Mouse (Mus musculus): ENCODE data around the gene Trp63.

Trp63 gene

DNA sequence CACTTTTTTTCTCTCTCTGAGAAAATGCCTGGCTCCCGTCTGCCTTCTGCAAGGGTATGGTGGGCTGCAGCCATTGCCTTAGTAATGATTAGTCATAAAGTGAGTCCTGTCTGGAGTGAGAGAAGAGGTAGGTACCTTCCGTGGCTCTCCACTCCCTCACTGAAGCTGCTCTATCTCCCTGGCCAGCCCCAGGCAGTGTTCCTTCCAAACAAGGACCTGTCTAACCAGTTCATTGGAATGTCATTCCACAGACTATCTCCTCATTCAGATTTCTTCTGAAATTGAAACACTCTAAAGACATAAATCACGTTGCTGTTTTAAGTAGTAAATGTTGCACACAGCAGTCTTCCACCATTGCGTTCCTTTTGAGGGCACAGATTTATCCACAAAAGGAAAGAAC is 96.4 kb downstream of the Trp63 start:
- no peak for DNase-seq (ENCODE audit: low spot score in 2 of 2)

DNA sequence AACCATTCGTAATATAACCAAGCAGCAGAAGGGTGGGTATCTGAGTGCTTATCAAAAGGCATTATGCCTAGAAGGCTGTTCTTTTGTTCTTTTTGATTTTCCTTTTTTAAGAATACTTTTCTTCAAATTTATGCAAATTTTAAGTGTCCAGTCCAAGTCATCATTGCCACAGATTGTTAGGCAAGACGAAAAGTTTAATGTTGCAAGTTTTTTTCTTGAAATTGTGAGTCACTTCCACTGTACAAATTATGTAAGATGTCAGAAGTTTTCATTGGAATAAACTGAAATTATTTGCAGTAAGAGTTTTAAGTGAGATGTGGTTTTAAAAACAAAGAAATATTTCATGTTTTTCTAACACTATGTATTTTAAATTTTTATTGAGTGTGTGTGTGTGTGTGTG is 100.7 kb downstream of the Trp63 start:
- DNase-seq (ENCODE audit: low spot score in 2 of 2), result no peak

DNA sequence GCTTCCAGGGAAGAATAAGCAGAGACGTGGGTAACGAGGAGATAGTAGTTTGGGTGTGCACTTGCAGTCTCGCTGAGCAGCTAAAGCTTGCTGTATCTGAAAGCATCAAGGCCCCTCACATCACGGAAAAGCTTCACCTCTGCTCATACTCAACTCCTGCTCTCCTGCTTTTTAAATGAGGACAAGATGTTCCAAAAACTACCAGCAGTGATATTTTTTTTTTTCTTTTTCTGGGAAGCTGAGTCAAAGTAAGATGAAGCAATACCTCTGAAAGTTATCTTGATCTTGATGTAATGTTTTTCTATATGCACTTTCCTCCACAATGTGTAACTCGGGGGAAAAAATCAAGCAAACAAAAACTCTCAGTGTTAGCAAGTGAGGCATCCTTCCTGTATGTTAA is 102.9 kb downstream of the Trp63 start:
- DNase-seq (ENCODE audit: low spot score in 2 of 2), result no peak

DNA sequence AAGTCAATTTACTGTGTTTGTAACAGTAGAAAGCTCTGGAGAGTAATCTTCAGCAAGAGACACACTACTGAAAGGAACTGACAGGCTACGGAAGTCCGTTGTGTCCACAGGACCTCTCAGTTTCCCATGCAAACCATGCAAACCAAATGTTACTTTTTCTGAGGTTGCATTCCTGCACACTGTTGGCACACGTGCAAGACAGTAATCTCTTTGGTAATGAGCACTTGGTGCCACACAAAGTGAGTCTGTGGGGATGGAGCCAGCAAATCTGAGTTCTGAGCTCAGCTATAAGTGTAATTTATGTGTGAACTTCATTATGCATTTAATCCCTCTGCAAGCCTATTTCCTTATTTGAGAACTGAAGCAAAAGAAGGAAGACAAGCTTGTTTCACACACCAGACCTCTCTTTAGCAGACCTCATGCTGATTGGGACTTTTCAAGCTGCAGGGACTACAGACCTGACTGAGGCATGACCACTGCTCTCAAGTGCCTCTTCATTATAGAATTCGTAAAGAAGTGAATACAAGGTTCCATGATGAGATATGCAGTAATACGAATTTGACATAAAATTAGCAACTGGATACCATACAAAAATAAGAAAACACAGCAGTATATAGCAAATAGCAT is 109.2 kb downstream of the Trp63 start:
- DNase-seq (ENCODE audit: low spot score in 2 of 2), result no peak

DNA sequence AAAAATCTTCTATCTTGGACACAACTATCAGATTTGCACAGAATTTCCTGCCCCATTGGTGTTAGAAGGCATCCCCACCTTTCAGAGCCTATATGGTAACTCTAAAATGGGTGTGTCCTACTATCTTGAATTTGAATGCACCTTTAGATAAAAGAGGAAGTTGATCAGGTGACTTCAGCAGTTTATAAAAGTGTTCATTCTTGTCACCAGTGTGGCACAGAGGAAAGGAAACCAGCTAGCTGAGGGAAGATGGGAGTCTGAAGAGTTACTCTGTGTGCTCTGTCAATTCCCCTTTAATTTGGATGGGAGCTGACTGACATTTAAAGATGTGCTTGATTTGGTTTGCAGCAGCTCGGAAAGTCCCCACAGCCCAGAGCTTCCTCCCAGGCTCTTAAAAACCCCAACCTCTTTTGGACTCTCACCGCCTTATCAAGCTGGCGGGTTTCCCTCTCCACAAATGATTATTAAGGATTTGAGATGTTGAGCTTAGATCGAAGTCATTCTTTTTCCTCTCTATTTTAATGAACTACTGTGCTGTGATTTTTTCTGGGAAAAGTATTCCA is 114.2 kb downstream of the Trp63 start:
- DNase-seq (ENCODE audit: low spot score in 2 of 2), result no peak

DNA sequence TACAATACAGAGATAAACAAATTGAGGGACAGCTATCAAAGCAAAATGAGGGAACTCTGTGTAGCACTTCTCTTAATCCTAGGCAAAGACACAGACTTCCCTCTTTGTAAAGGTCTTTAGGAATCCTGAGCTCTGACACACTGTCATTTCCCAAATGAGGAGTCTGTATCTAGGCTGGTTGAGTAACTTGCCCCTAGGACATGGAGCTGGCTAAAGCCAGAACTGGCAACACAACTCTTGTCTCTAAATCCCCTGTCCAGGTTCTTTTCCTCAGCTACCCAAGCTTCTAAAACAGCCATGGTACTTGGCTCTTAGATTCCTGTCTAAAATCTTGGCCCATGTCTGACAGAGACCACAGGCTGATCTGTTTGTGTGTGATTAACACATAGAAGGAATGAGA is 116.1 kb downstream of the Trp63 start:
- DNase-seq (ENCODE audit: low spot score in 2 of 2), result no peak

DNA sequence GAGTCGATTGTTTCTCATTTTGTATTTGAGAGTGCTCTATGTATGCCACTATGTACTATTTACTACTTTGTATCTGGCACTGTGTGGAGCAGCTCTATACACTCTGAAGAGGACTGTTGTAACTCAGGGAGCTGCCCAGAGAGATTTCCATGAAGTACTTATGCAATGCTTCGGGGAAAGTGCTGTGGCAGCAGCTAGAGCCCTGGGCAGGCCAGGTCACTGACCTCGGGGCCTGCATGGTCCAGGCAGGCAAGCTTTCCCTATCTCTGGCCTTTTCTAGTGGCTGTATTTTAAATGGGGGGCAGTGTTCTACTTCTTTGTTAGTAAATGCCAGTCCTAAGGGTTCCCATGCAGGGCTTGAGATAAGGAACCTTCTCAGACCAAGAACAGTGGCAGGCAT is 121.4 kb downstream of the Trp63 start:
- DNase-seq (ENCODE audit: low spot score in 2 of 2), result no peak

DNA sequence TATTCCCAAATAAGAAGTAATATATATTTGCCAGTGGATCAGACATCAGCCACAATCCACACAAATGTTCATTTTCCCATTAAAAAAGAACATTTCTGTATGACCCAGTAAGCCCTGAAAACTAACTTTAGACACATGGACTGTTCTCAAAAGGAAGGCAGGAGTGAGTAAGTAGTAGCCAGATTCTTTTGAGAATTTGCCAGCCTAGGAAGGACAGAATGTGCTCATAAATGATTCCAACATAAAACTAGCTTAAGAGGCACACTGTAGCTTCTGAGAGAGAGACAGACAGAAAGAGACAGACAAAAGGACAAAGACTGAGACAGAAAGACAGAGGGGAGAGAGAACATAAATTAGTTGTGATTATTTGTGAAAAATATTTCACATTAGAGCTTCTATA is 123.6 kb downstream of the Trp63 start:
- no peak for DNase-seq (ENCODE audit: low spot score in 2 of 2)

DNA sequence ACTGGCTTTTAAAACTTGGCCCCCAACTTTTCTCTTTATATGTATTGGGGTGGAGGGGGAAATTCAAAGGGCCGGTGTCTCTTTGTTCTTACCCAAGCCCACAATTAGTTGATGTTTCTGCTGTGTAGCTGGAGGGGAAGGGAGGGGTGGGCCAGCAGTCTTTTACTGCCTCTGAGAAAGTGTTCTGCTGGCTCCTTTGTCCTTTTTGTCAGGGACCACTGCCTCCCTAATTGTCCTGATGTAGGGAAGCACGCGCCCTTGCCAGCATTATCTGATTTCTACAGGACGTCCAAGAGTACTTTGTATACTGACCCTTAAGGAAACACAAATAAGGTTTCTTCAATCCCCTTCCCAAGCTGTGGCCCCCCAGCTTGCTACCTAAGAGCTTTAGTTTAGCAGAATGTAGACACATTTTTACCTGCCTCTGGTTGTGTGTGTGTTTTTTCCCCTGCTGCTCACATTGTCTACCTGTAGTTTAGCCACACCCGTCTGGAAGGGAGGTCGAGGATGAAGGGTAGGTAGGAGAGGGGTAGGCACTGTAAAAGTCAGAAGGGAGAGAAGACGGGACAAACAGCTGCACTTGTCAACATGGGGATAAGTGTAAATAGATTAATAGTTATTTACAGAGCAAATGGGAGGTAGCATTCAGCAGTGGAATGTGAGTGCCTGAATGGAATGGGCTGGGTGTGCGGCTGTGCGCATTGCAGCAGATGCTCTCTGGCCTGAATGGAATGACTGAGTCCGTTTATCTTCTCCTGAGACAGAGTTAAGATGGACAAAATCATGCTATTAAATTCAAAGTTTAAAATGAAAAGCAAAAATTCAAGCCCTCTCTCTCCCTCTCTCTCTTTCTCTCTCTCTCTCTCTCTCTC is 134.4 kb downstream of the Trp63 start:
- DNase-seq (ENCODE audit: low spot score in 2 of 2), result no peak

DNA sequence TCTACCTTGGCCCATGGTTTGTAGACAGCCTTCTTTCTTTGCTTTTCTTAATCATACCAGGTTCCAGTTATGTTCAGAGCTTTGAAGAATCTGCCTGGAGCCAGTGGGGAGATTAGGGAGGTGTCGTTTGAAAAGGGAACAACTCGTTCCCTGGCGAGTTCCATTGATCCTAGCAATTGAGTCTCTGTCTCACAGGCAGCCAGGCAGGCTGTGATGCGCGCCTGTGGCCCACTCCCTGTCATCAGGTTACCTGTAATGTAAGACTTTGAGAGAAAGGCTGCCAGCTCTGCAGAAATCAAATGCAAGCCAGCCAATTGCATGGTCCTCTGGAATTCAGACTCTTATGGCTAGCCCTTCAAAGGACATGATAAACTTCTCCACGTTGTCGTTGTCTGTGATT is 142.5 kb downstream of the Trp63 start:
- DNase-seq (ENCODE audit: low spot score in 2 of 2), result no peak

DNA sequence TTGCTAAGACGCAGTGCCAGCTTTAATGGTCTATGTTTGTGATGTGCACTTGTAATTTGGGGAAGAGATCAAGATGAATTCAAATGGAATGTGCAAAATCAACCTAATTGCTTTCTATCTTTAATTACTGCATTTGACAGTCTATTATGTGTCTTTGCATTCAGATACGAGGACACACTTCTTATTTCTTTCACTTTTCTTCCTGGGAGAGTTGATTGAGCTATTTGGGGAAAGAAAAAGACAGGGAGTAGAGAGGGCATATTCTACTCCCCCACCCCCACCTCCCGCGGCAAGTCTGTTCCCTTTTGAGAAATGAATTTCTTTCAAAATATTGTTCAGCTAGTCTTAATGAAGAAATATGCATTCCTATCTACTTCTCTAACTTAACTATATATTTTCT is 149.0 kb downstream of the Trp63 start:
- no peak for DNase-seq (ENCODE audit: low spot score in 2 of 2)

DNA sequence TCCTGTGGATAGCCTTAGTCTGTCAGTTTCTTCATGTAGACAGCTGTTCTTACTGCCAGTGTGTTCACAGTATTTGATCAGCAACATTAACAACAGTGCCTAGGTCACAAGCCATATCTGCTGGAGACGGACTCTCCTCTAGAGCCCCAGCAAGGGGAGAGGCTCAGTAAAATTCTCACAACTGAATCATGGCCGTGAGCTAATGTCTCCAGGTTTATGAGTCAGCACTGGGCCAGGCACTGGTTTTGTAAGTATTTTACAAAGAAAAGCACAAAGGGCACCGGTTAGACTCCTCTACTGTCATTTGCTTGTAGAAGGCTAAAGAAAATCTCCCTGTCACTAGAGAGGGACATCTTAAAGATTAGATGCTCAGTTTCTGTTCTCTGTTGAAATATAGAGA is 151.7 kb downstream of the Trp63 start:
- DNase-seq (ENCODE audit: low spot score in 2 of 2), result no peak

DNA sequence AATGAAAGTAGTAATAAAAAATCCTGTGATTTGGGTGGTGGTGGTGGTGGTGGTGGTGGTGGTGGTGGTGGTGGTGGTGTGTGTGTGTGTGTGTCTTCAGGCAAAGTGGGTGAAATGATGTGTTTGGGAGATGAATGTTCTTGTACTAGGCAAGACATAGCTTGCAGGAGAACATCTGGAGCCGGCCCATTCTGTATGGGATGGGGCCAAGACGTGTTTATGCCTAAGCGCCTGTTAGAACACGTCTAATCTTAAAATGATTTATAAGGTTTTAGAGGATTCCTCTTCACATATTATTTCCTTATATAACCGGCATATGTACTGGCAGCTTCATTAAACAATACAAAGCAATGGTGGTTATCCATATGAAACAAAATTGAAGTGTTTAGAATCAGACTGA is 152.2 kb downstream of the Trp63 start:
- no peak for DNase-seq (ENCODE audit: low spot score in 2 of 2)

DNA sequence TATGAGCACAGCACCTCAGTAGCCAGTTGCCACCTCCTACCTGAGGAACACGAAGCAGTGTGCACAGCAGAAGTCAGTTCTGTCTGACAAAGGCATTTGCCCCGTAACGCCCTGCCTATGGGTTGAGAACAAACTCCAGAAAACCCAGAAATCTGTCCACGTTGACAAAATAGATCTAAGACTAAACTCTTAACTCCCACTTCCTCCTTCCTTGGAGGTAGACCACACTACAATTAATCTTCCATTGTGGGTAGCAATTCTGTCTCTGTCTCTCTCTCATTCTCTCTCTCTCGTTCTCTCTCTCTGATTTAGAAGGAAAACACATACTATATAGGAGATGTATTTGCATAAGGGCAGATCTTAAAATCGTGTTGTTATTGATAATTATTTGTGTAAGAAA is 159.4 kb downstream of the Trp63 start:
- no peak for DNase-seq (ENCODE audit: low spot score in 2 of 2)

DNA sequence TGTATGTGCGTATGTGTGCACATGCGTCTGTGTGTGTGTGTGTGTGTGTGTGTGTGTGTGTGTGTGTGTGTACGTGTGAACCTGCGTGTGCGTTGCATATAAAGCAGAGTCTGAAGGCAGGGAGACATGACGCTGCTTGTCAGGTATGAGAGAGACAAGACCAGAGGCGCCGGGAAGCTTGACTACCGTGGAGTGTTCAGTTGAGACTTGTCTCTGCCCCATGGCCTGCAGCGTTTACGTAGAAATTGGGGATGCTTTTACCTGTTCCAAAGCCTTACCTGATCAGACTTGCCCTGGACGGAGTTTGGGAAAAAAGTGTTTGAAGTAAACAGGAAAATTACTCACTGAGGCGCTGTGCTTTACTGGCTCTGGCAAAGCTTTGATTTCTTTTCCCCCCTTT is 160.1 kb downstream of the Trp63 start:
- DNase-seq (ENCODE audit: low spot score in 2 of 2), result no peak

DNA sequence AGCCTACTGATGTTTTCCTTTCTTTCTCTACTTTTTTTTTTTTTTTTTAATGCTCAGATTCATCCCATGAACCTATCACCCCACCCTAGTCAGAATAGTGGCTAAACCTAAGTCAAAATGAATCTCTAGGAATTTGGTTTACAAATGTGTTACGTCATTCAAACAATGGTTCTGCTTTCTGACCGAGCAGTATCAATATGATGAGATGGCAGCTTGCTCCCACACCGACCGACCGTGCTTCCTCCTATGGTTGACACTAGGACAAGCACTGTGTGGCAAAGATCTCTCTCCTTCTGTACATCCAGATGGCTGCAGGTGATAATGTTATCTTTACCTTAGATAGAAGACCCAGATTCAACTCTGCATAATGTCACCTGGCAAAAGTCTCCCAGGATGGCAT is 163.0 kb downstream of the Trp63 start:
- no peak for DNase-seq (ENCODE audit: low spot score in 2 of 2)

DNA sequence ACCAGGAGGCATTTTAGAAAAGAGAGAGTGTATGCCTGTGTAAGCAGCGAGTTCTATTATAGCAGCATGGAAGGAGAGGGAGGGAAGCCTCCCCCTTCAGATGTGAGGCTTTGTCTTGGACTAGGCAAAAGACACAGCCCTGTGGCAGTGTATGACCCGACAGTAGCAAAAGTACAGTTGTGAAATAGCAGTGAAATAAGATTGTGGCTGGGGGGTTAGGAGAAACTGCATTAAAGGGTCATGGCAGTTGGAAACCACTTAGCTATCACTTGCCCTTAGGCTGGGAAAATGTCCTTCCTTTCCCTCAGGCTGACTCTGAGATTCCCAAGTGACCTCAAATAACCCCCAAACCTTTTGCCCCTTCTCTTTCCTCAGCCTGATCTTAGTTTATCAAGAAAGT is 164.9 kb downstream of the Trp63 start:
- DNase-seq (ENCODE audit: low spot score in 2 of 2), result no peak

DNA sequence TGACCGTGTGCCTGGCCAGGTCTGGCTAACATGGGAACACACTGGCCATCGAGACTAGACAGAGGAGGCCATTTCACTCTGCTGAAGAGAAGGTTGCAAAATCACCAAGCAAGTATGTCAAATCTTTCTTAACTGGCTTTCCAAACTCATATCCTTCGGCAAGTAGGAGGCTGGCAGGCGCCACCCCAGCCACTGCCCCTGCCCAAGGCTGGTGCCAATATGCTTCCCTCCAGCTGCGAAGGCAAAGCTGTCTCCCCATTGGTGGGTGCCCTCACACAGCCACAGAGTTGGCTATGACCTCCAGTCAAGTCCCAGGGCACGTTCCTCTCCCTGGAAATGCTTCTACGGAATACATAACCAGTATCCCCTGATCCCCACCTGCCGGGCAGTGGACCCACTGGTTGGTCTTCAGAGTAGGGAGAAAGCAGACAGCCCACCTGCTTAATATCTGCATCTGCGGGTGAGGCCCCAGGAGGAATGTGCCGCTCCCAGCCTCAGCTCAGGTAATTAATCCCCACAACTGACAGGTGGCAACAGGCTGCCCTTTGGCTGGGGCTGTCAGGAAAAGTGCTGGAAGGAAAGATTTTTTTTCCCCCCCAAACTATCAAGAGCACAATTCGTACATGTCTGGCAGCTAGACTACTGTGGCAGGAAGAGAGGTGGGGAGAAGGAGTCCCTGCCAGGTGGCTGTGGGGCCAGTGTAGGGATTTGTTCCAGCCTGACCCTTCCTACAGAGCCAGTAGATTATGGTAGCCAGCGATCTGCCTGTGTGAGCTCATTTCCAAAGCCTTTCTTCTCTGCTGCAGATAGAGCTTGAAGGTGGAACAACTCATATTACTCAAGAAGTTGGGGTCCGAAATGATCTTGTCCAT is 166.3 kb downstream of the Trp63 start:
- DNase-seq (ENCODE audit: low spot score in 2 of 2), result no peak

DNA sequence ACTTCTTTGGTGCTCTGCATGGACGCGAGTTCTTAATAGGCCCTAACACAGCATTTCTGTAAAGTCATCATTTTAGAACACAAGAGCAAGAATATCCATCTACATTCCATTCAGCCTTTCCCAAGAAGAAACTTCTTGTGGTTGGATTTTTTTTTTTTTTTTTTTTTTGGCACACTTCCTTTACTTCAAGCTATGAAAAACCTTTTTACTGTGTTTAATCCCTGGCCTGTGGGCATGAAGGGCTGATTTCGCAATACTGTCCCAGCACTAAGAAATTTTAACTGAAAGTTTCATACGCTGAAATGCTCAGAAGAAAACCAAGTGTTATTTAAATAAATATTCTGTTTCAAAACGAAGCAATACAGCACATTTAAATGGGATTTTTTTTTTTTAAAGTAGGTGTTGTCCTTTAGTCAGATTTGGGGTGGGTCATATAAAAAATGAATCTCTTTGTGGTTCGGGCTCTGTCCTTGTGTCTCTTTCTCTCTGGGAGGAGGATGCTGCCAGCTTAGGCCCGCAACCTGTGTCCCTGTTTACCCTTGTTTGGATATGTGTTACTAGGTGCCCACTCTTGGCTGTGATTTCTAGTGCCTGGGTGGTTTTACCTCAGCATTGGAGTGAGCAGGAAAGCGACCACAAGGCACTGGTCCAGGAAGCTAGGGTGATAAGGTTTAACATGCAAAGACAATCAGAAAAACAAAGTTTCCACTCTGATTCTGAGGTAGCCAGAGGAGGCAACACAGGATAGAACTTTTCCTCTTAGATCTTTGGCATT is 177.4 kb downstream of the Trp63 start:
- no peak for DNase-seq (ENCODE audit: low spot score in 2 of 2)

DNA sequence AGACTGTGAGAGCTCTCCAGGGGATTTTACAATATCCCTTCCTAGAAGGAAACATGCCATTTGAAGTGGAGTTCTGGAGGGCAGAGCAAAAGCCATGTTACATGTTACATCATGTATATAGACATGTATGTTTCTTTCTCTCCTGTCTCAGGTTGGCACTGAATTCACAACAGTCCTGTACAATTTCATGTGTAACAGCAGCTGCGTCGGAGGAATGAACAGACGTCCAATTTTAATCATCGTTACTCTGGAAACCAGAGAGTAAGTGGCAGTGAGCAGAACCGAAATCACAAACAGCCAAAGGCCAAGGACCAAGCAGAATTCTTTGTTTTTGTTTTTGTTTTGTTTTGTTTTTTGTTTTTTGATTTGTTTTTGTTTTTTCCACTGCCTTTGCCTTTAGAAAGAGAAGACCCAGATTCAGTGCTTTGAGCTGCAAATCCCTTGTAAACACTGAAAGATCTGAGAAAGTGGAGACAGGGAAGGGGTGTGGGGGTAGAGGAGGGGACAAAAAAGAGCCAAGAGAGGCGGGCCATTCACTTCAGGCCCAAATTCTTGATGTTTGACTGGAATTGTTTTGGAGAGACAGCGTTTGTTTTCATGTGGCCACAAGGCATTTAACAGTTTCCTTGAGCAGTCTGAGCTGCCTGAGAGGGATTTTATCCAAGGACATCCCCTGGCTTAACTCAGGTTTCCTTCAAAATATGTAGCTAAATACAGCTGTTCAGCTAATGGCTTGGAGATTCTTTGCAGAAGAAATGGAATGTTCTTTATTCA is 181.7 kb downstream of the Trp63 start:
- no peak for DNase-seq (ENCODE audit: low spot score in 2 of 2)

DNA sequence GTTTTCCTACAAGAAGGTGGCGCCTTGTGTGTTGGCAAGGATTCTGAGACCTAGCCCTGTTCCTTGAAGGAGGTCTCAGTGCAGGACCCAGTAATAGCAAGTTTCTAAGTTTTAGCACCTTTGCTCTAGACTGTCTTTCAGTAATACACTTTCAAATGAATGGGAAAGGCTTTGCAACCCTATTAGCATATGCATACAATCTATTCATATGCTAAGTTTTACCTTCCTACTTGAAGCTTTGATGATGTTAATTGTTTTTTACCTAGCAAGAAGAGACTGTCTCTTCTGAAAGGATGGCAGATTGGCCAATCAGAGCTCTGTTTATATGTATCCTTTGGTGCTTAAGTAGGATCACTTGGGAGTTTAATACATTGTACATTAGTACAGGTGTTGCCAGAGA is 187.9 kb downstream of the Trp63 start:
- no peak for DNase-seq (ENCODE audit: low spot score in 2 of 2)
